Mouse (Mus musculus) megakaryocyte, embryonic 14.5 days (primary cell): ENCODE measurements around the gene Npas1.

Experiments
- FLI1 ChIP-seq: IDR thresholded peaks from 2 replicates; pipeline ENCODE4 v1.6.1; 2012; ENCODE audit warnings: low read length, inconsistent platforms, mixed read lengths
- GATA1 ChIP-seq: IDR thresholded peaks from 3 replicates; pipeline ENCODE4 v1.6.1; 2012; ENCODE audit warnings: mixed read lengths, low read length, inconsistent platforms, borderline replicate concordance

DNA sequence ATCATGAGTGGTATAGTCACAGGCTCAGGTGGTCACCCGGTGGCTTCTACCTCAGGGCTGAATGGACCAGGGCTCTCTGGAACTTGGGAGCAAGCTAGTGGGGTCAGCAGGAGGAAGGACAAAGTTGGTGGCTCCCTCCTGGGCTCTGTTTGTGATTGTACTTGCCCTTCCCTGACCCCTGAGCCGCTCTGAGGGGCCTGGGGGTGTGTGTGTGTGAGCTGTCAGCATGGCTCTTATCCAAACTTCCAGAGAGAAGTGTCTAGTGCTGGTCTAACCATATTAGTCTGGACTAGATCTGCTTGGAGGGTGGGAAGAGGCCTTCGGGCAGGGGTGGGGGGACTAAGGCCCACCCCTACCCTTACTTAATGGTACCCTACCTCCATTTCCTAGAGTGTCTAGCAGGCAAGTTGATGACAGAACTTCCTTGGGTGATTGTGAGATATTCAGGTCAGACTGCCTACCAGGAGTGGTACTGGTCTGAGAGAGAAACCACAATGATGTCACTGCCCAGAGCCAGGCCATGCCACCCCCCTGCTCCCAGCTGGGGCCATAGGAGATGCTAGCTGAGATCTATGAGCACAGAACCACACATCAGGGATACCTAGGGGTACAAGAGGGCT is 44.1 kb downstream of the Npas1 start:
- TF ChIP-seq FLI1: no peak
- no peak for TF ChIP-seq GATA1
